ENCODE assay signal across 18 mouse cellular contexts in the genomic region with DNA sequence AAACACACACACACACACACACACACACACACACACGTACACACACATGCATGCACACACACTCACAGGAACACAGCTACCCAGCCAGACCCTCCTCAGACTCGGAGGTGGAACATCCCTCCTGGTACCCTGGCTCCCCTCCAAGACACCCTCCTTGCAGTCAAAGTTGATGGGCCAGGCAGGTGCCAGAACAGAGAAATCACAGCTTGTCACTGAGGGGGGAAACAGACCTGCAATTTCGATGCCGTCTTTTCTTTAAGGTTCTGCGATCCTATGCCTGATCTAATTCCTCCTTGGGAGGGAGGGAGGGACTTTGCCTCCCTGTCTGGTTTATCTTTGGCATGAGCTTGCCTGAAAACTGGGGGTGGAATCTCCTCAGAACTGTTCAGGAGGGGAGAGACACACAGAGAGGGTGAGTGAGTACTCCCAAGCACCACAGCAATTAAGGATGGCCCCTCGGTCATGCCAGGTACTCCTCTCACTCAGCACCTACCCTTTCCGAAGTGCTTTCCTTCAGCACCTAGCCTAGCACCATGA. TPM values are rescaled to one million over a fixed set of nuclear protein-coding genes. Genes with fewer than 3 reads are reported as not detected.
DNase-seq lines count a peak whose midpoint lies in the region; ATAC-seq and TF ChIP-seq lines count a peak whose summit lies in the region.
"Had no signal": no experiment of that assay in that cellular context is flagged by ENCODE, and none has a peak within 500 bp of the region (broad histone marks: within the 10 kb centered on the region; RNA-seq: fewer than 3 reads in every experiment).

No protein-coding gene starts in this region.

- H3K4me2 ChIP-seq in stomach, postnatal 0 days (replicated peaks; ENCODE audit: low read depth), result no peak overlapping the region
- H3K4me2 ChIP-seq: heart, embryonic 15.5 days; midbrain, embryonic 12.5 days had no signal

- WGBS in stomach, postnatal 0 days, result 57% methylated on average over 7 of the region's 7 CpGs

- no peak for DNase-seq in frontal cortex, postnatal 25 days (ENCODE audit: low spot score in 2 of 2)
- peak; percentile 44 for DNase-seq in right cerebral cortex, postnatal 14 days
- no peak for DNase-seq in right cerebral cortex, postnatal 4 days
- DNase-seq in cerebellum, postnatal 25 days, result peak; percentile 73 to 76
- DNase-seq in telencephalon, adult 2 months (ENCODE audit: low read depth, low spot score), result peak; percentile 60
- DNase-seq in stomach, postnatal 0 days (ENCODE audit: low spot score), result no peak
- DNase-seq: adrenal gland, postnatal 14 days; heart, adult 11 months; lung, postnatal 14 days; thymus, adult 18-20 months had no signal

- H3K36me3 ChIP-seq in stomach, postnatal 0 days (ENCODE audit: control insufficient read depth, insufficient read depth, low read length), result no peaks in the 10 kb centered on the region
- H3K36me3 ChIP-seq: G1E; heart, embryonic 15.5 days; midbrain, embryonic 12.5 days had no signal

- no peak for TF ChIP-seq EP300 in stomach, postnatal 0 days (optimal IDR thresholded peaks at IDR 0.05)

- H3K27ac ChIP-seq in stomach, postnatal 0 days (replicated peaks), result no peak overlapping the region
- H3K27ac ChIP-seq: liver, embryonic 14.5 days; midbrain, embryonic 12.5 days had no signal

- no peak overlapping the region for H3K9ac ChIP-seq in stomach, postnatal 0 days (ENCODE audit: low read length)
- H3K9ac ChIP-seq: heart, embryonic 15.5 days; liver, embryonic 14.5 days; midbrain, embryonic 12.5 days had no signal

- no peaks in the 10 kb centered on the region for H3K9me3 ChIP-seq in stomach, postnatal 0 days (ENCODE audit: control insufficient read depth, low read length)
- H3K9me3 ChIP-seq: G1E; heart, embryonic 15.5 days; midbrain, embryonic 12.5 days had no signal

- peak; percentile 53 for ATAC-seq in frontal cortex, adult (ENCODE audit: low TSS enrichment)
- ATAC-seq in stomach, postnatal 0 days (ENCODE audit: low FRiP score, low TSS enrichment), result no peak
- no peak for ATAC-seq in megakaryocyte-erythroid progenitor cell, adult 5-6 weeks (replicated peaks; ENCODE audit: low FRiP score, low TSS enrichment, poor library complexity, severe bottlenecking)

- no peak overlapping the region for H3K4me3 ChIP-seq in stomach, postnatal 0 days (ENCODE audit: low read depth, low read length)
- H3K4me3 ChIP-seq: heart, embryonic 15.5 days; midbrain, embryonic 12.5 days had no signal

- H3K4me1 ChIP-seq in stomach, postnatal 0 days (replicated peaks; ENCODE audit: control insufficient read depth, insufficient read depth), result no peaks in the 10 kb centered on the region

- H3K27me3 ChIP-seq in stomach, postnatal 0 days (ENCODE audit: control insufficient read depth, insufficient read depth, low read length), result no peaks in the 10 kb centered on the region

- no peak for TF ChIP-seq CTCF in stomach, postnatal 0 days (IDR thresholded peaks at IDR 0.05; ENCODE audit: low read depth)

RNA-seq across cellular contexts. Expression of a gene that starts 1.6 kb away (rescaled TPM):
- polyA plus RNA-seq in stomach, postnatal 0 days (2015; fragmentation: Nextera tagmentation; extraction: Ambion mirVana), result 0.02 and 0.08 TPM in 2 replicates
- not detected in 2 replicates for total RNA-seq in megakaryocyte-erythroid progenitor cell, adult 5-6 weeks (2014; fragmentation: Nextera tagmentation)
- not detected in 2 replicates for total RNA-seq in megakaryocyte-erythroid progenitor cell, adult 5-6 weeks (2017)
- polyA plus RNA-seq: C2C12, G1E had no signal

RNA-seq across cellular contexts. Expression of a gene that starts 11.6 kb away (rescaled TPM):
- 20.2 and 24.6 TPM in 2 replicates for polyA plus RNA-seq in stomach, postnatal 0 days (2015; fragmentation: Nextera tagmentation; extraction: Ambion mirVana)
- 3.1 and 6.9 TPM in 2 replicates for total RNA-seq in megakaryocyte-erythroid progenitor cell, adult 5-6 weeks (2014; fragmentation: Nextera tagmentation)
- 0.14 and 1.7 TPM in 2 replicates for total RNA-seq in megakaryocyte-erythroid progenitor cell, adult 5-6 weeks (2017)
- polyA plus RNA-seq: G1E had no signal

RNA-seq across cellular contexts. Expression of a gene that starts 29.7 kb away (rescaled TPM):
- 6.4 and 8.0 TPM in 2 replicates for polyA plus RNA-seq in stomach, postnatal 0 days (2015; fragmentation: Nextera tagmentation; extraction: Ambion mirVana)
- total RNA-seq in megakaryocyte-erythroid progenitor cell, adult 5-6 weeks (2014; fragmentation: Nextera tagmentation), result 134 and 169 TPM in 2 replicates
- 33.0 and 80.9 TPM in 2 replicates for total RNA-seq in megakaryocyte-erythroid progenitor cell, adult 5-6 weeks (2017)
- polyA plus RNA-seq: C2C12 had no signal

RNA-seq across cellular contexts. Expression of a gene that starts 47.8 kb away (rescaled TPM):
- polyA plus RNA-seq in stomach, postnatal 0 days (2015; fragmentation: Nextera tagmentation; extraction: Ambion mirVana), result 0.24 and 0.30 TPM in 2 replicates
- total RNA-seq in megakaryocyte-erythroid progenitor cell, adult 5-6 weeks (2014; fragmentation: Nextera tagmentation), result 8.6 and 18.4 TPM in 2 replicates
- 0.88 and 9.5 TPM in 2 replicates for total RNA-seq in megakaryocyte-erythroid progenitor cell, adult 5-6 weeks (2017)
- polyA plus RNA-seq: G1E; hindbrain, embryonic 11.5 days; midbrain, embryonic 12.5 days had no signal

RNA-seq across cellular contexts. Expression of a gene that starts 54.0 kb away (rescaled TPM):
- 5.2 and 5.8 TPM in 2 replicates for polyA plus RNA-seq in stomach, postnatal 0 days (2015; fragmentation: Nextera tagmentation; extraction: Ambion mirVana)
- total RNA-seq in megakaryocyte-erythroid progenitor cell, adult 5-6 weeks (2014; fragmentation: Nextera tagmentation), result 7.0 and 18.8 TPM in 2 replicates
- 12.9 and 13.1 TPM in 2 replicates for total RNA-seq in megakaryocyte-erythroid progenitor cell, adult 5-6 weeks (2017)

Comparison
In these comparisons a context has a peak if more than half of its experiments do, and no peak if none do; other contexts are left out.
1. DNase-seq: peak in right cerebral cortex, postnatal 14 days (single experiment), cerebellum, postnatal 25 days (2 of 2) and telencephalon, adult 2 months (single experiment); none in frontal cortex, postnatal 25 days (0 of 2), right cerebral cortex, postnatal 4 days (single experiment) and stomach, postnatal 0 days (single experiment).